Mouse (Mus musculus): ENCODE measurements around the gene Ddx3y.

Gene Ddx3y

GRCm38 (mm10) chrY:1286171-1286795, at the start of gene Ddx3y:
Gene Ddx3y, minus strand, starts transcription at chrY:1286629.
- peak in 1 of 2 experiments; percentile 68 for DNase-seq (ENCODE audit: low spot score in 2 of 2)

GRCm38 (mm10) chrY:1293708-1294107, 7.3 kb upstream of the Ddx3y start:
- no peak for DNase-seq (ENCODE audit: low spot score in 2 of 2)

GRCm38 (mm10) chrY:1285735-1286134, 694 bp downstream of the Ddx3y start:
- no peak for DNase-seq (ENCODE audit: low spot score in 2 of 2)

- no peak for DNase-seq (ENCODE audit: low spot score in 2 of 2)
These were observed 40.3 kb downstream of the Ddx3y start for GRCm38 (mm10) chrY:1246117-1246516.

- DNase-seq (ENCODE audit: low spot score in 2 of 2): peak in 1 of 2 experiments; percentile 62
These were observed 41.0 kb downstream of the Ddx3y start, which contains the start of gene Uty for GRCm38 (mm10) chrY:1245426-1245863. Gene Uty, minus strand, starts transcription at chrY:1245759.

GRCm38 (mm10) chrY:1244940-1245339, 41.5 kb downstream of the Ddx3y start:
- DNase-seq (ENCODE audit: low spot score in 2 of 2): no peak

GRCm38 (mm10) chrY:1244421-1244820, 42.0 kb downstream of the Ddx3y start:
- no peak for DNase-seq (ENCODE audit: low spot score in 2 of 2)

GRCm38 (mm10) chrY:1220001-1220400, 66.4 kb downstream of the Ddx3y start:
- no peak for DNase-seq (ENCODE audit: low spot score in 2 of 2)
